Mouse (Mus musculus) inflammation-experienced regulatory T-cells, adult 6 months (primary cell): ENCODE measurements around the gene Sort1. TPM values are rescaled to one million over a fixed set of nuclear protein-coding genes. Genes with fewer than 3 reads are reported as not detected.
"Not testable (repeated sequence)": the region's sequence is repeated elsewhere in the genome, so short reads cannot be mapped to it uniquely, and the experiment has no call there.

Experiments used
- ATAC-seq: one replicate; pipeline ENCODE4 v1.8.0; 2017
- polyA plus RNA-seq, 3 experiments: library from polyadenylated mRNA; unstranded; fragments of 100-300 nt; shearing (Covaris generic); gene quantifications; one replicate each; pipeline ENCODE4 v1.2.1; 2017

The Sort1 gene
- polyA plus RNA-seq, result not detected

DNA sequence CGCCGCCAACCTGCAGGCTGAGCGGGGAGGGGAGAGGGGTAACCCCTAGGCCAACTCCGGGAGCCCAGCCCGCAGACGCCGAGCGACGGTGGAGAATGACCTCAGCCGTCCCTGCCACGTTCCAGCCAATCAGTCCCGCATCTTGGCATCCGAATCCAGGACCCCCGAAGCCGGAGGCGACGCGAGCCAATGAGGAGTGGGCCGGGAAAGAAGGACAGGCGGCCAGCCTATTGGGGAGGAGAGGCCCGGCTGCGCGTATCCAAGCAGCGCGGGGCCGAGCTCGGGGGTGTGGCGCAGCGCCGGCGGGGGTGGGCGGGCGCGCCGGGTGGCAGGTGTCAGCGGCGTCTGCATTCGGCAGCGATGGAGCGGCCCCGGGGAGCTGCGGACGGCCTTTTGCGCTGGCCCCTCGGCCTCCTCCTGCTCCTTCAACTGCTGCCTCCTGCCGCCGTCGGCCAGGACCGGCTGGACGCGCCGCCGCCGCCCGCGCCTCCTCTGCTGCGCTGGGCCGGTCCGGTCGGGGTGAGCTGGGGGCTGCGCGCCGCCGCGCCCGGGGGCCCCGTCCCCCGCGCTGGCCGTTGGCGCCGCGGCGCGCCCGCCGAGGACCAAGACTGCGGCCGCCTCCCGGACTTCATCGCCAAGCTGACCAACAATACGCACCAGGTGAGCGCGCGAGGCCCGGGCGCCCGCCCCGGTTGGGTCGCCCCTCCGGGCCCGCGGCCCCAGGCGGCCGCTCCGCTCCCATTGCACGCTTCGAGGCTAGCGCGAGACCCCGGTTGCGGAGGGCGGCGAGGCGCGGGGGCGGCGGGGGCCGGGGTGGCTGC, at the start of gene Sort1:
Gene Sort1 (plus strand): TSS at position 302 of the 821 bp plus-strand sequence.
- ATAC-seq, result peak; percentile 25

DNA sequence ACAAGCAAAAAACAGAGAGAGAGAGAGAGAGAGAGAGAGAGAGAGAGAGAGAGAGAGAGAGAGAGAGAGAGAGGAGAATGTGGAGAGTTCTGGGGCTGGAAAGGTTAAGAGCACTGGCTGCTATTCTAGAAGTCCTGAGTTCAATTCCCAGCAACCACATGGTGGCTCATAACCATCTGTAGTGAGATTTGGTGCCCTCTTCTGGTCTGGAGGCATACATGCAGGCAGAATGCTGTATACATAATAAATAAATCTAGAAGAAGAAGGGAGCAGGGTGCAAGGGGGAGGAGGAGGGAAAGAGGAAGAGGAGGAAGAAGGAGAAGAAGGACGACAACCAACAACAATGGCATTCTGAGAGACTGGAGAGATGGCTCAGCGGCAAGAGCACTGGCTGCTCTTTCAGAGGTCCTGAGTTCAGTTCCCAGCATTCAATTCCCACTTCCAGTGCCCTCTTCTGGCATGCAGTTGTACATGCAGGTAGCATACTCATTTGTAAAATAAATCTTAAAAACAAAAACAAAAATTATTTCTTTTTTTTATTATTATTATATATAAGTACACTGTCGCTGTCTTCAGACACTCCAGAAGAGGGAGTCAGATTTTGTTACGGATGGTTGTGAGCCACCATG, 46.3 kb upstream of the Sort1 start:
- not testable (repeated sequence) for ATAC-seq

DNA sequence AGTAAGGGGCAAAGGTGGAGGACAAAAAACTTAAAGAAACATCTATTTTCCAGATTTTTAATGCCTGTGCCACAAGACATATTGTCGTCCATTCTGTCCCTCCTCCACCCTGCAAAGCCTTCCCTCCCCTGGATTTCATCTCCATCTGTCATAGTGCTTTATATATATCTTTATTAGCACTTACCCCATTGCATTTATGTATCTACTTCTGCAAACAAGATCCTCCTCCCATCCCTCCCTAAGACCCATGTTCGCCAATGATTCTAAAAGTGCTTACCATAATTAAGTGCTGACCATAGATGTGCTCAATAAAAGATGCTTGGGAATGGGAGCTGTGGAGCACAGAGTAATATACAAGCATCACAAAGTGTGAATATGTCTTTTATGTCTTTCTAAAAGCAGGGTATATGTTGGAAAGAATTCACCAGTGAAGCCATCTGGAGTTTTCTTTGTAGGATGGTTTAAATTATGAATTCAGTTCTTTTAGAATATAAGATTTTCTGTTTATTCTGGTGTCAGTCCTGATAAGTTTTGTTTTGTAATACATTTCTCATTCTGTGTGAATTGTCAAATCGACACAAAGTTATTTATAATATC, 42.5 kb upstream of the Sort1 start:
- no peak for ATAC-seq

DNA sequence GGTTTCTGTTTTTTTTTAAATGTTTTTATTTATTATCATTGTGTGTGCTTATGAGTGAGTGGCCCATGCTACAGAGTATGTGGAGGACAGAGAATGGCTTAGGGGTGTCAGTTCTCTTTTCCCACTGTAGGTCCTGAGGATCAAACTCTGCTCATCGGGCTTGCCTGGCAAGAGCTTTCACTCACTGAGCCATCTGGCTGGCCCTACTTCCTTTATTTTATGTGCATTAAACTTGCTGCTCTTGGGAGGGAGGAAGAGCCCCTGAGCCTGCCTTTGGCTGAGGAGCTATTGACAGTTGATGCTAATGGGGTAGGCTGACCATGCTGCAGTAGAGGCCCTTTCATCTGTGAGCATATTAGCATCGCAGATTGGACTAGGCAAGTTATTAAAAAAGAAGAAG, 37.0 kb upstream of the Sort1 start:
- ATAC-seq, result no peak

DNA sequence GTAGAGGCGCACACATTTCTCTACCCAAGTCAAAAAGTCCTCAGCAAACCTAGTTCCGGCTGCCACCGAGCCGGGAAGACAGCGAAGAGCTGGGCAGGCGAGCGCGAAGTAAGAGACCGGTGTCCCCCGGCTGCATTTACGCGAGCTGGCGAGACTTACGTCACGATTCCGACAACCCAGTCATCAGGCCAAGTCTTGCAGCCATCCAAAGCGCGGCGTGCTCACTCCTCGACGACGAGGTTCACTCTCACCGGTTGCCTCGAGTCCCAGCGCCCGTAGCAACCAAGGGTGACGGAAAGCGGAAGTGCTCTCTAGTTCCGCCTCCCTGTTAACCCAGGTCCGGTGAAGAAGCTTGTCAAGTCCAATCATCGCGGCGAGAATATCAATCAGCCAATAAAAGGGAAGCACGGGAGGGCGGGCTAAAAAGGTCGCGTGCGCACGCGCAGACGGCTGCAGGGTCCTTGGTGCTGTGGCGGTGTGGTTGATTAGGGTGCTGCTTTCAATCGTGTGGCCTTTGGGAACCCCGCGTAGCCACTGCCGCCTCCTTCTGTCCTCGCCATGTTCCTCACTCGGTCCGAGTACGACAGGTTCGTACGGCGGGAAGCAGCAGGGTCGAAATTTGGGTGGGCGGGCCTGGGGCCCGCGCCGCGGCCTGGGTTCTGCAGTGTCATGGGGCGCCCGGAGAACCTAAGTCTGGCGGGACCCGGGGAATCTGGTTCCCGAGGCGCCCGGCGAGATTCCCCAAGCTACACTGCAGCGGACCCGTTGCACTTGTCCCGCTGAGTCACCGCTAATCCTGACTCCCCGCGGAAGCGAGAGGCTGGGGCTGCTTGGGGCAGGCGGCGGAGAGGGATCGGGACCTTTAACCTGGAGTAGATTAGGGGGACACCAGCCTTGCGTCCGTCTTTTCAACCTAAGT, 26.9 kb upstream of the Sort1 start, which contains the start of gene Psma5:
Gene Psma5 (plus strand): TSS at position 208 of the 919 bp plus-strand sequence.
- peak; percentile 100 for ATAC-seq

DNA sequence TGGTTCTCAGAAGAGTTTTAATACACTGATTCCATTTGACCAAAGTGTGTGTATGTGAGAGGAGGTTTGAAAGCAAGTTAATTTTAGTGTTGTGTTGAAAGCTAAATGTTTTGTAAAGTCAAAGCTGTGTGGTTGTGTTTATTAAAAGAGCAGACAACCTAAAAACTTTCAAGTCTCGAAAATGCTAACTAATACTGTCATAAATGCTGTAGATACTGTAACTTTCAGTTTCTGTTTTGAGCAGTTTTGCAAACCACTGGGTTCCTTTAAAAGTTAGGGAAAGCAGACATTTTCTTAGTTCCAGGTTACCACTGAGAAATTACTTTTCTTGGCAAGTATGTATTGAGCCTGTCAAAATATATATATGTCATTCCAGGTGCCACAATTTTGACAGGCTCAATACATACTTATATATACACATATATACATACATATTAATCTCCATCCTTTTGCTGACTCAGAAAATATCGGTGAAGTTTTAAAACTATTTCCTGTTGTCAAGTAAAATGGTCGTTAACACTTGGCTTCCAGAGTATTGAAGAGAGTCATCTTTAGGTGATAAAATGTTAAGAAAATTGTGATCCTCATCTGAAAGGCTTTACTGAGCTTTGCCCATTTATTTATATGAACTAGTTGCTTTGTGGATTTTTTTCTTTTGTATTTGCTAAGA, 25.9 kb upstream of the Sort1 start:
- no peak for ATAC-seq

DNA sequence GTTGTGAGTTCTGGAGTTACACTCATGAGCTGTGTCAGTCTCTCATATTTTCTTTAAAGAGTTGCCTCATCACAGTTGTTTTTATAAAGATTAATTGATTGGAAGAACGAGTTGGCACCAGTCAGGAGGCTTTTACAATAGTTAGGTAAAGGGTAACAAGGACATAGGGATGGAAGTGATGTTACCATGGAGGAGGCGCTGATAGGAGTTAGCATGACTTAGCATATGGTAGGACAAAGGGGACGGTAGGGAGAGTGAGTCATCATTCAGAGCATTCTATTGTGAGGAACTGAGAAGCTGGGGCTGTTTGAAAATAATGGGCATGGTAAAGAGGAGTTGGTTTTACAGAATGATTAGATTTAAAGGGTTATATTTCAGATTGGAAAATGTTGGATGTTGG, 24.6 kb upstream of the Sort1 start:
- no peak for ATAC-seq

DNA sequence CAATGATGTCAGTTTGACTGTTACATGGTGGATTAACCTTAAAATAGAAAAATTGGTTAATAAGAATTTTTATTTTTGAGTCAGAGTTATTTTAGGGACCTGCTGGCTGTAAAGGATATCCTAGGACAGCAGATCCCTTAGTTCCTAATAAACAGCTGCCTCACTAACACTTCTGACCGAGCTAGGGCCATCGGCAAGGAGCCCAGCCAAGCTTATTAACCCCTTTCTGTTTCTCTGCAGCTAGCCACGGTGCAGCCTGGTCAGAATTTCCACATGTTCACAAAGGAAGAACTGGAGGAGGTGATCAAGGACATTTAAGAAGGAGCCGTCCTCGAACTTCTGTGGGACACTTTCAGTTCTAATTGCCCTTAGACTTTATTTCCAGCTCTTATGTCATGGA, 4.4 kb upstream of the Sort1 start:
- not testable (repeated sequence) for ATAC-seq

DNA sequence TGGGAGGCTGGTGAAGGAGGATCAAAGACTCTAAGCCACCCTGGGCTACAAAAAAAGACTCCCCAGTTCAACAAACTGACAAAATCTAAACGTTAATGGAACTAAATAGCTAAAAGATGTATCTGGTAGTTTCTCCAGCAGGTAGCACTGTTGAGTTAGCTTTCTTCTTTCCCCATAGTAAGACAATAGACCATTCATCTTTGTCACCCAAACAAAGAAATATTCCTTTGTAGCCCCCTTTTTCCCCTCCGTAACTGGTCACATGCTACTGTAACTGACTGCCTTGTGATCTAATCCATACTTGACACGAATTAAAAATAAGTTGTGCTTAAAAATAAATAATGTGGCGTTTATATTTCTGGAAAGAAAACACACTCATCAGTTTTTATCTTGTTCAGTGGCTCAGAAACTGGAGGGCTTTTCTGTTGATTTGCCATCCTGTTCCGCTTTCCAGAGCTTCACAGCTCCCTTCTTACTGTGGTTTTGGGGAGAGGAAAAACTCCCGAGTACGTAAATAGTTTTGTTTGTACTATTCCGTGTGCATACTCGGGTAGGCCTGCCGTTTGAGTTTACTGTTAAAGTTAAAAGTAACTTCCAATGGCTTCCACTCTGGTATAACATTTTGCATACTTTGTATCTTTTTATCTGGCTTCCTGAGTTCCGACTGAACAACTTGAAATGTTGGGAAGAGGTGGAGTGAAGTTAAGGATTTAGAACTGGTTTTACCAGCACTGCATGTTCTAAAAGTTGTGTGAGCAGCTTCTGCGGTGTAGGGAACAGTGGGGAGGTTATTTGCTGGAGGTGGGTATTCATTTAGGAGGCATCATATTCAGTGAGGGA, 1.3 kb upstream of the Sort1 start:
- no peak for ATAC-seq

DNA sequence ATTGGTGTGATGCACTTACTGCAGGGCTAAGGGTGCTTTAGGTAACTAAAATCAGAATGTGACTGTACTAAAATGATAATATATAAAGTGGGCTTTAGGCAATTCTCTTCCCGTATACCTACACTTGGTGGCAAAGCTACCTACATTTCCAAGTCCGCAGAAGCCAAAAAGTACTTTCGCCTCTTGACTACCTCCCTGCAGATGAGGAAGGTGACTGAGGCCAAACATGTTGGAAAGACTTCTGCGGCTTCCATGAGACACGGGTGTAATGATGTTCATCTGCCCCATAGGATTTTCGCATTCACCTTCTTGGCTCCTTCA, 681 bp upstream of the Sort1 start:
- ATAC-seq, result no peak

DNA sequence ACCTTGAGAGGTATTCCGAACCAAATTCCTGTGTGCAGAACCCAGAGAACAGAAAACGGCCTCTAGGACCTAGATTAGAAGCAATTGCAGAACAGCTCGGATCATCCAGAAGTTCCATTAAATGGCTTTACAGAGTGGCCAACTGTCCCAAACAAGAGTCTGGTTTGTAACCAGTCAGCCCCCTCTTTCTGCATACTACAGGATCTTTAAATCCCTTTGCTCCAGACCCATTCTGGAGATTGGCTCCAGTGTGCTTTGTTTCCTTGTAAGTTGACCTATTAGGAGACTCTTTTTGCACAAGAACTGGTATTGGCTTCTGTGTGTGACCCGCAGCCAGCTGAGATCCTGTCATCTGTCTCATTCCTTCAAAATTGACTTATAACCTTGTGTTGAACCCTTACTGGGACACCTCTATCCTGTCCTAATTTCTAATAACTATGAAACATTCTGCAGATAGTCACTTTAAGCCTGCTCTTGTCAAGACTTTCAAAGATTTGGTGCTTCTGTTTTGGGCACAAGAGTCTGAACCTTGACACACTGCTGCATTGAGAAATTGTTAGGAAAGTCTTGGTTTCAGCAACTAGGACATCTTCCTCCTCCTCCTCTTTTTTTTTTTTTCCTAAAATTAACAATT, 1.3 kb downstream of the Sort1 start:
- ATAC-seq, result no peak

DNA sequence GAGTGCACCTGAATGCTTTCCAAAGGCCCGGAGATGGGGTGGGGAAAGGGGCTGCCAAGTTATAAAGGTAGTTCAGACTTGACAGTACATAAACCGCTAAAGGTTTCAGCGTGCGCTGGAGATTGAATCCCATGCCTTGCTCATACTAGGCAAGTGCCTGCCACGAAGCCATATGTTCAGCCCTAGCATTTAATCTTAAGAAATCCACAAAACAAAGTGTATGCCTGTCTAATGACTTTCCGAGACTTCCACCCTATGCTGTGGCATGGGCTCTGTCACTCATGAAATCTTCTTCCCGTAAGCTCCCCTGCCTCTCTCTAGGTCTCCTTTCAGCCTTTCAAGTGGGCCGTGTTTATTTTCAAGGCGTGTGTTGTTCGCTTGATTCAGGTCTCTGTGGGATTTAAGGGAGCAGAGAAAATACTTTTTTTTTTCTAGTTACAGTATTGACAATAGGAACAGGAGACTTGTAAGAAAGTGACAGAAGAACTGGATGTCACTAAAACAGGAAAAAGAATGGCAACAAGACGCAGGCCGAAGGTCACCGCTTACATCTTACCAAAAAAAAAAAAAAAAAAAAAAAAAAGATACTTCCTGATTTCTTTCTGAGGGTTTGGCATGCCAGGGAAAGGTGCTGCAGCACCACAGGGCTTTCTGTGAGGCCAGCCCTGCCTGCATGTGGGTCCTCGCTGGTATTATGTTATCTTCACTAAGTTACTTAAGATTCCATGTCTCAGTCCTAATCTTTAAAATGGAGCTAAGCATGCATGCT, 3.0 kb downstream of the Sort1 start:
- no peak for ATAC-seq

DNA sequence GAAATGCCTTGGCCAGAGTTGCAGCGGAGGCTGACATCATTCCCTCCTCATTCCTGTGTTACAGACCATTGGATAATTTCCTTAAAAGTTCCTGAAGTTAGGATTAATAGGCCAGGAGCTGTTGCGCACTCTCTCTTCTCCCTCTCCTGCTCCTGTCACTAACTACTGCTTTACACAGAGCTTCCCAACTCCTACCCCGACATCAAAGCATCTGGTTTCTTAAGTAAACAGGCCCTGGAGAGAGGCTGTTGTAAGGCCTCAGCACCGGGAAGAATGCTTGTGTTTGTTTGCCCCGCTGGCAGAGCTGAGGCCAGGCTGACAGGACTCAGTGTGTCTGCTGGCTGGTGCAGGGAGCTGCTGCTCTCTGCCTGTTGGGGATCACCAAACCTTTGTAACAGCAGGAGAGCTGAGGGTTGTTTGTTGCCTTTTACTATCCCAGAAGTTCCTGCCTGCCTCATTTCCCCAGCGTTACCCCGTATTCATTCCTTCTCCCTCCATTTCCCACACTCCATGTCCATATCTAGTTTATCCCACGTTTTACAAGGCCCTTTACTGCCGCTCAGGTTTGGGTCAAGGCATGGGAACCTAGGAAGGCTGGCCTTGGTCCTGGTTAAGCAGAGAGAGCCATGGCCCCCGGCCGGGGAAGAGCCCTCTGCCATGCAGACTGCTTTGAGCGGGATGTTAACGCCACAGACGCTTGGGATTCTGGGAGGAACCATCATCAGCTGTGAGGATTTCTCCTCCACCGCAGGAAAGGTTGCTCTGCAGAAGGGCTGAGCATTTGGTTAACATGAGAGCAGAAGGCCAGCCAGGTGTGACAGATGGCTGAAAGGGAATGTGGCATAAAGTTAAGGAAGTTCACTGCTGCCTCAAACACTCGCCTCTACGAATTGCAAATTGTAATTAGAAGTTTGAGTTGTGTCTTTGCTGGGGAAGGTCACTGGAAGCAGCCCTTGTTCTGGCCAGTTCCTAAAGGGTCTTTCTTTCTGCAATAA, 4.2 kb downstream of the Sort1 start:
- ATAC-seq, result no peak

DNA sequence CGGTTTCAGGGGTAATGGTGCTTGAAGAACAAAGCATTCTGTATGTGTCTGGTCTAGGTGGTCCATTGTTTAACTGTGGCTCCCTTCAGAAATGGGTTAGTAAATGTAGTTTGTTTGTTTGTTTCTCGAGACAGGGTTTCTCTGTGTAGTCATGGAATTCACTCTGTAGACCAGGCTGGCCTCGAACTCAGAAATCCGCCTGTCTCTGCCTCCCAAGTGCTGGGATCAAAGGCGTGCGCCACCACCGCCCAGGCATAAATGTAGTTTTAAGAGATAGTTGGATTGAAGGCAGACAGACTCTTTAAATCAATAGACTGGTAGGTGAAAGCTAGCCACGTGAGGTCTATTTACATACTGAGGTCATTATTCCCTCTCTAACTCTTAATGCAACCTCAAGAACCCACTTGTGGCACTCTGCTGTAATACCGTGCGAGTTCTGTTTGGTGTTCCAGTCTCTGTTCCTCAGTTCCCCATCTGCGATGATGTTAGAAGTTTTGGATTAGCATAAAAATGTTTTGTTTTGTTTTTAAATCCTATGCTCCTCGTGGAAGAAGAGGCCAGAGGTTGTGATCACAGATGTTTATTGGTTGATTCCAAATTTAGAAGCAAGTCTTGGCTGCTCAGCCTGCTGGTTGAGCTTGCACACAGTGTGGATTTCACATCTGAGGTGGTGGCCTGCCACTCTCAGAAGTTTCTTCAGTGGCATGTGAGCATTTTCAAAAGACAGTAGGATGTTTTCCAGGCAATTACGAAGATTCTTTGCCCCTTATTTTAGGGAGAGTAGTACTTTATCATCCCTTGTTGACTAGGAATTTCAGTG, 5.6 kb downstream of the Sort1 start:
- ATAC-seq, result no peak

DNA sequence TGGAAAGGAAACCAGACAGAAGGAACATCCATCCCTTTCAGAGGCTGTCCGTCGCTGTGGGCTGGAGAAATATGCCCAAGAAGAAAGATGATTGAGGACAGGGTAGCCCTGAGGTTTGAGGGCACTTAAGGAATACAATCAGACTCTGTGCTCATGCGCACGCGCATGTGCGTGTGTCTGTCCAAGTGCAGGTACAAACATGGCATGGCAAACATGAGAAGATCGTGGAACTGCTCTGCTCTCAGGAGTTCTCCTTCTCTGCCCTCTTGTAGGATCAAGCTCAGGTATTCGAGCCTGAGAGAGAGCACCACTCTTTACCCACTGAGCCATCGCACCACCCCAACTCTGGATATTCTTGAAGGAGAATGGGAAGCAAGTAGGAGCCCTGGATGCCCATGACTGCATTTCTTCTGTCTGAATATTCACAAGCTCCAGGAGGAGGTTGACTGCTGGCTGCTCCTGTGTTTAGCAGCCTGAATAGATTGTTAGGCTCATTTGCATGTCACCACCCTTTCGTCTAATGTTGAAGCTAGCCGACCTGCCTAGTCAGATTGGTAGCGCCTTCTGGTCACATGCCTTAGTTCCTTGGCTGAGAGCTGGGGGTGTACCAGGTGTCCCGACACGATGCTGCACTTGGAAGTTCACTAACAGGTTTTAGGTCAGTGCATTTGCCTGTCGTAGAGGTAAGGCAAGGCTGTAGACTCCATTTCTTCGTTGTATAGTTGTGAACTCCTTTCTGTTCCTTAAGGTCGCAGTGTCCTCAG, 7.3 kb downstream of the Sort1 start:
- no peak for ATAC-seq

DNA sequence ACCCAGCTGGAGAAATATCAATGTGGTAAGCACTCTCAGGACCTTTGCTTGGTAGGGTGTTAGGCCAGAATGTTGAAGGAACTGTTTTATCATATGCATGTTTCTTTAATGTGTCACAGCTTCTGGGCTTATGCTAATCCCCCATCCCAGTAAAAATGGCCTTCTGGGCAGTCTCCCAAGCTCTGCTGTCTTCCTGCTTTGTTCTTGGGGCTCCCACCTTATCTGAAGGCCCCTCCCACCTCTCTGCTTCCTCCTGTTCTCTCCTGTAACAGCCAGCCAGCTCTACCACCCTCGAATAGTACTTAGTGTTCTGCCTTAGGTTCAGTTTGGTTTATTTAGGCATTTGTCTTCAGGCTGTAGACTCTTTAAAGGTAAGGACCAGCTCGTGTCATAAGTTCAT, 10.5 kb downstream of the Sort1 start:
- no peak for ATAC-seq
